Mouse (Mus musculus): ENCODE data around the gene Lin54. TPM values are rescaled to one million over a fixed set of nuclear protein-coding genes. Genes with fewer than 3 reads are reported as not detected.
A peak's percentile ranks its signal among the peaks of the same experiment; 100 is the strongest.

Gene Lin54
- polyA plus RNA-seq, 1 experiment from 2014 or later = 9.0 TPM

DNA sequence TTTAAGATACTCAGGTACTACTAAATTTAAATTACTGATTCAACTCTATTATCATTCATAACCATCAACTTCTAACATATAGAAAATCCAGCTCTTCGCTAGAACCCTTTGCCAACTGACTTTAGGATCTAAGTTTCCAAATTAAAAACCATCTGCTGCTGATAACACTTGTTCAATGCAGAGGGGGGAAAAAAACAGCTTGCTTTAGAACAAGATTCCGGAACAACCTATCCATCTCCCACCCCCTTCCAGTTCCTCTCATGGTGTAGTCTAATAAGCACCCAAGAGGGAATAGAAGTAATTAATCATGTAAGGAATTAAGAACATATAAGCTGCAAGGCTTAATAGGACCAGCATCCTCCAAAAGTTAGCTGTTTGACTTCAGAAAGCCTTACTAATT is 1.2 kb downstream of the Lin54 start:
- Histone ChIP-seq H3K27ac (no peak overlapping the region), H3K4me3 (replicated peaks; ENCODE audit: low read length) (peak overlapping the region; percentile 48), H3K36me3 (replicated peaks; ENCODE audit: control insufficient read depth, insufficient read depth) (no peaks in the 10 kb centered on the region), H3K4me2 (replicated peaks) (peak overlapping the region; percentile 77), H3K27me3 (ENCODE audit: control insufficient read depth, insufficient read depth, low read length) (no peaks in the 10 kb centered on the region), H3K9ac (0 out of 2 replicates have a peak overlapping the region, but pooled peaks have one; percentile 51), H3K4me1 (replicated peaks; ENCODE audit: control insufficient read depth, insufficient read depth, low read length) (peaks cover 20% of the 10 kb centered on the region), H3K9me3 (ENCODE audit: control insufficient read depth, low read length) (no peaks in the 10 kb centered on the region)
- DNase-seq (ENCODE audit: low spot score) (no peak), ATAC-seq (ENCODE audit: low FRiP score) (no peak)
- whole genome bisulfite sequencing = 29% methylated on average over 2 of the region's 2 CpGs

GRCm38 (mm10) chr5:100498436-100499180 is 1.8 kb downstream of the Lin54 start:
- Histone ChIP-seq H3K36me3 (replicated peaks; ENCODE audit: control insufficient read depth, insufficient read depth) (no peaks in the 10 kb centered on the region), H3K9me3 (ENCODE audit: control insufficient read depth, low read length) (no peaks in the 10 kb centered on the region), H3K27me3 (ENCODE audit: control insufficient read depth, insufficient read depth, low read length) (no peaks in the 10 kb centered on the region), H3K27ac (no peak overlapping the region), H3K9ac (peak overlapping the region; percentile 65), H3K4me1 (replicated peaks; ENCODE audit: control insufficient read depth, insufficient read depth, low read length) (peaks cover 20% of the 10 kb centered on the region), H3K4me3 (replicated peaks; ENCODE audit: low read length) (peak overlapping the region; percentile 48), H3K4me2 (replicated peaks) (peak overlapping the region; percentile 77)
- under 1% methylated on average over 45 of the region's 46 CpGs for WGBS
- DNase-seq (ENCODE audit: low spot score) (peak; percentile 64), ATAC-seq (ENCODE audit: low FRiP score) (peak; percentile 72)

- DNase-seq (ENCODE audit: low spot score) (no peak), ATAC-seq (ENCODE audit: low FRiP score) (no peak)
- WGBS = 50% methylated on average over 4 of the region's 4 CpGs
- Histone ChIP-seq H3K27me3 (ENCODE audit: control insufficient read depth, insufficient read depth, low read length) (no peaks in the 10 kb centered on the region), H3K9me3 (ENCODE audit: control insufficient read depth, low read length) (no peaks in the 10 kb centered on the region), H3K9ac (no peak overlapping the region), H3K4me1 (replicated peaks; ENCODE audit: control insufficient read depth, insufficient read depth, low read length) (no peaks in the 10 kb centered on the region), H3K4me2 (replicated peaks) (no peak overlapping the region), H3K27ac (no peak overlapping the region), H3K4me3 (replicated peaks; ENCODE audit: low read length) (no peak overlapping the region), H3K36me3 (replicated peaks; ENCODE audit: control insufficient read depth, insufficient read depth) (no peaks in the 10 kb centered on the region)
Measured at GRCm38 (mm10) chr5:100491704-100492103, 8.7 kb downstream of the Lin54 start.

- Histone ChIP-seq H3K9ac (no peak overlapping the region), H3K27me3 (ENCODE audit: control insufficient read depth, insufficient read depth, low read length) (no peaks in the 10 kb centered on the region), H3K4me1 (replicated peaks; ENCODE audit: control insufficient read depth, insufficient read depth, low read length) (no peaks in the 10 kb centered on the region), H3K9me3 (ENCODE audit: control insufficient read depth, low read length) (no peaks in the 10 kb centered on the region), H3K27ac (no peak overlapping the region), H3K4me2 (replicated peaks) (no peak overlapping the region), H3K4me3 (replicated peaks; ENCODE audit: low read length) (no peak overlapping the region), H3K36me3 (replicated peaks; ENCODE audit: control insufficient read depth, insufficient read depth) (no peaks in the 10 kb centered on the region)
- 88% methylated on average over 2 of the region's 2 CpGs for WGBS
- no peak for ATAC-seq (ENCODE audit: low FRiP score)
- DNase-seq (ENCODE audit: low spot score) = no peak
Measured at GRCm38 (mm10) chr5:100489340-100489739, 11.1 kb downstream of the Lin54 start.

DNA sequence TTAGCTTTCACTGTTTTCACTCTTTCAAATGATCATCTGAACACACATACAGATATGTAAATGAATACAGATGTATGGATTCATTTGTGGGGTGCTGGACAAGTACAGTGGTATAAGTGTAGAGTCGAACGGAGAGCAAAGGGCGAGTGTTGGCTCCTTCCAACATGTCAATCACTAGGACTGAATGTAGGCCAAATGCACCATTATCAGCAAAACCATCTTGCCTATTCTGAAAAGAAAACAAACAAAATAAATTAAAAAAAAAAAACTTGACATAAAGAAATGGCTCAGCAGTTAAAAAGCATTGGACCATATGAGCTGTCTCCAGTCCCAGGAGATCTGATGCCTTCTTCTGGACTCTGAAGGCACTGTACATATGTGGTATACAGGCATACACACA is 12.2 kb downstream of the Lin54 start:
- no peak overlapping the region for H3K4me3 ChIP-seq (replicated peaks; ENCODE audit: low read length)
- H3K4me1 ChIP-seq (replicated peaks; ENCODE audit: control insufficient read depth, insufficient read depth, low read length) = no peaks in the 10 kb centered on the region
- H3K27ac ChIP-seq = no peak overlapping the region
- no peak for DNase-seq (ENCODE audit: low spot score)
- 89% methylated on average over 3 of the region's 3 CpGs for WGBS
- H3K9me3 ChIP-seq (ENCODE audit: control insufficient read depth, low read length) = no peaks in the 10 kb centered on the region
- no peaks in the 10 kb centered on the region for H3K36me3 ChIP-seq (replicated peaks; ENCODE audit: control insufficient read depth, insufficient read depth)
- H3K9ac ChIP-seq = no peak overlapping the region
- no peaks in the 10 kb centered on the region for H3K27me3 ChIP-seq (ENCODE audit: control insufficient read depth, insufficient read depth, low read length)
- H3K4me2 ChIP-seq (replicated peaks) = no peak overlapping the region
- no peak for ATAC-seq (ENCODE audit: low FRiP score)

DNA sequence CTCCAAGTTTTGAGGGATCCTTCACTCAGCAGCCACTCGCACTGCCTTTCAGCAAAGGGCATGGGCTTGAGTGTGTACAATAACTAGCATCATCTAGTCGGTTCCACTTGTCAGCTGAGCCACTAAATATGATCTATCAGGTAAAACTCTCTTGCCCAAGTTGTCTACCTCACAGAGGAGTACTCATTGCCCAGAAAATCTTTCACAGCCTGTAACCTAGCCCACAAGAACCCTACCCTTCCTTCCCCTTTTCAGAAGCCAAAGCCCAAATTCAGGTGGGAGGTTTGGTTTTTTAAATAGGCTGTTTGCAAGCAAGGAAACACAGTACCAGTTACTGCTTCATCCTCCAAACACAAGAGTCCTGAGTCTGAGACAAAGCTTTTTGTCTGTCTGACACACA is 13.3 kb downstream of the Lin54 start:
- H3K9me3 ChIP-seq (ENCODE audit: control insufficient read depth, low read length) = no peaks in the 10 kb centered on the region
- no peaks in the 10 kb centered on the region for H3K4me1 ChIP-seq (replicated peaks; ENCODE audit: control insufficient read depth, insufficient read depth, low read length)
- WGBS = 94% methylated on average over 2 of the region's 2 CpGs
- H3K36me3 ChIP-seq (replicated peaks; ENCODE audit: control insufficient read depth, insufficient read depth) = no peaks in the 10 kb centered on the region
- H3K27me3 ChIP-seq (ENCODE audit: control insufficient read depth, insufficient read depth, low read length) = no peaks in the 10 kb centered on the region
- no peak overlapping the region for H3K4me2 ChIP-seq (replicated peaks)
- no peak overlapping the region for H3K9ac ChIP-seq
- no peak for DNase-seq (ENCODE audit: low spot score)
- H3K27ac ChIP-seq = no peak overlapping the region
- no peak overlapping the region for H3K4me3 ChIP-seq (replicated peaks; ENCODE audit: low read length)
- ATAC-seq (ENCODE audit: low FRiP score) = no peak

DNA sequence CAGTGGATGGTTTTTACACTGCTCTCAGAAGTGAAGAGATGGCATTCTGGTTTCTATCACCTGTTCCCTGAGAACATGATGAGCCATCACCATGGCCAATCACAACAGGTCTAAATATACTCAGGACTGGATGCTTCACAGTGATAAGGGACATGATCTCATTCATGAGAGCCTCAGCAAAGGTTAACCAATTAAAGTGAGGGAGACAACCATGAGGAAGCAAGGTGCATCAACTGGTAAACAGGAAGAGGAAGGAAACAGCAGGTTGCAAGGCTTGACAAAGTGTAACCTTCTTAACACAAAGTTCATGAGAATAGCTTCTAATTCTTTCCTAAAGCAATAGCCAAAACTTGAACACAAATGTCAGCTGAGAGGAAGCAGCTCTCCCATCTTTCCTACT is 16.9 kb downstream of the Lin54 start:
- Histone ChIP-seq H3K4me1 (replicated peaks; ENCODE audit: control insufficient read depth, insufficient read depth, low read length) (no peaks in the 10 kb centered on the region), H3K9ac (no peak overlapping the region), H3K9me3 (ENCODE audit: control insufficient read depth, low read length) (no peaks in the 10 kb centered on the region), H3K36me3 (replicated peaks; ENCODE audit: control insufficient read depth, insufficient read depth) (peaks cover 8% of the 10 kb centered on the region; the same call in 1 of the 2 replicates), H3K4me2 (replicated peaks) (no peak overlapping the region), H3K27me3 (ENCODE audit: control insufficient read depth, insufficient read depth, low read length) (no peaks in the 10 kb centered on the region), H3K27ac (no peak overlapping the region), H3K4me3 (replicated peaks; ENCODE audit: low read length) (no peak overlapping the region)
- no peak for ATAC-seq (ENCODE audit: low FRiP score)
- no peak for DNase-seq (ENCODE audit: low spot score)

DNA sequence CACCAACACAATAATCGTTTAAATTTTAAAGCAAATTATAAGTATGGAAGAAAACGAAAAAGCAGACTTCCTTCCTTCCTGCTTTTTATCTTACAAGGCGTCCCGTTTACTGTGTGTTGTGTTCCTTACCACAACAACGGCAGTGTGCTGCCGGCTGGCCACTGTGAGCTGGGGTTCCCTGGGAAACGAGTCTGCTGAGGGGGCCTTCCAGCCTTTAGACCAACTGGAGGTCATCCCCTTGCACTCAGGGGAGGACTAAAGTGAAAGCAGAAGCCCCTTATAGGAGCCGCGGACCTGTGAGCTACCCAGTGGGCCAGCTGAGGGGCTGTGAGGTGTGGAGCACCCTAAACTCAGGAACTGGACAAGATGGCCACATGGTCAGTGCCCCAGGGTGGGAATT is 22.8 kb downstream of the Lin54 start:
- Histone ChIP-seq H3K27me3 (ENCODE audit: control insufficient read depth, insufficient read depth, low read length) (no peaks in the 10 kb centered on the region), H3K4me1 (replicated peaks; ENCODE audit: control insufficient read depth, insufficient read depth, low read length) (no peaks in the 10 kb centered on the region), H3K36me3 (replicated peaks; ENCODE audit: control insufficient read depth, insufficient read depth) (peaks cover 23% of the 10 kb centered on the region), H3K4me2 (replicated peaks) (no peak overlapping the region), H3K4me3 (replicated peaks; ENCODE audit: low read length) (no peak overlapping the region), H3K27ac (no peak overlapping the region), H3K9me3 (ENCODE audit: control insufficient read depth, low read length) (no peaks in the 10 kb centered on the region), H3K9ac (no peak overlapping the region)
- ATAC-seq (ENCODE audit: low FRiP score) = no peak
- DNase-seq (ENCODE audit: low spot score) = no peak
- WGBS = 90% methylated on average over 9 of the region's 9 CpGs

GRCm38 (mm10) chr5:100476328-100476727 is 24.1 kb downstream of the Lin54 start:
- WGBS = 84% methylated on average over 3 of the region's 3 CpGs
- Histone ChIP-seq H3K9ac (no peak overlapping the region), H3K4me1 (replicated peaks; ENCODE audit: control insufficient read depth, insufficient read depth, low read length) (no peaks in the 10 kb centered on the region), H3K9me3 (ENCODE audit: control insufficient read depth, low read length) (no peaks in the 10 kb centered on the region), H3K4me3 (replicated peaks; ENCODE audit: low read length) (no peak overlapping the region), H3K36me3 (replicated peaks; ENCODE audit: control insufficient read depth, insufficient read depth) (peaks cover 23% of the 10 kb centered on the region), H3K27me3 (ENCODE audit: control insufficient read depth, insufficient read depth, low read length) (no peaks in the 10 kb centered on the region), H3K4me2 (replicated peaks) (no peak overlapping the region), H3K27ac (no peak overlapping the region)
- ATAC-seq (ENCODE audit: low FRiP score) (no peak), DNase-seq (ENCODE audit: low spot score) (no peak)

DNA sequence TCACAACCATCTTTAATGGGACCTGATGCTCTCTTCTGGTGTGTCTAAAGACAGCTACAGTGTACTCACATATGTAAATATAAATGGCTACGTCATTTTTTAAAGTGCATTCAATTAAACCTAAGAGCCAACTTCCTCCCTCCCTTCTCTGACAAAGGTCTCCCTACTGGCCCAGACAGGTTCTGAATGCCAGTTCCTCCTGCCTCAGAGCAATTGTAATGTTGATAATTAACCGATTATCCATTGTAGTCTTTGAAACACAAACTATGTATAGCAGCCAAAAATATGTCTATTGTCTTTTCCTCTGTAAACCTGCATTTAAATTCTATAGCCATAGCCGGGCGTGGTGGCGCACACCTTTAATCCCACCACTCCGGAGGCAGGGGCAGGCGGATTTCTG is 33.1 kb downstream of the Lin54 start:
- H3K4me3 ChIP-seq (replicated peaks; ENCODE audit: low read length) = no peak overlapping the region
- no peak overlapping the region for H3K4me2 ChIP-seq (replicated peaks)
- no peak overlapping the region for H3K27ac ChIP-seq
- no peaks in the 10 kb centered on the region for H3K4me1 ChIP-seq (replicated peaks; ENCODE audit: control insufficient read depth, insufficient read depth, low read length)
- no peaks in the 10 kb centered on the region; the same call in 1 of the 2 replicates for H3K36me3 ChIP-seq (replicated peaks; ENCODE audit: control insufficient read depth, insufficient read depth)
- no peak for ATAC-seq (ENCODE audit: low FRiP score)
- no peaks in the 10 kb centered on the region for H3K27me3 ChIP-seq (ENCODE audit: control insufficient read depth, insufficient read depth, low read length)
- no peaks in the 10 kb centered on the region for H3K9me3 ChIP-seq (ENCODE audit: control insufficient read depth, low read length)
- H3K9ac ChIP-seq = no peak overlapping the region
- no peak for DNase-seq (ENCODE audit: low spot score)
- 94% methylated on average over 7 of the region's 7 CpGs for WGBS

Data from hindbrain, embryonic 14.5 days (tissue).